In the genomic region with DNA sequence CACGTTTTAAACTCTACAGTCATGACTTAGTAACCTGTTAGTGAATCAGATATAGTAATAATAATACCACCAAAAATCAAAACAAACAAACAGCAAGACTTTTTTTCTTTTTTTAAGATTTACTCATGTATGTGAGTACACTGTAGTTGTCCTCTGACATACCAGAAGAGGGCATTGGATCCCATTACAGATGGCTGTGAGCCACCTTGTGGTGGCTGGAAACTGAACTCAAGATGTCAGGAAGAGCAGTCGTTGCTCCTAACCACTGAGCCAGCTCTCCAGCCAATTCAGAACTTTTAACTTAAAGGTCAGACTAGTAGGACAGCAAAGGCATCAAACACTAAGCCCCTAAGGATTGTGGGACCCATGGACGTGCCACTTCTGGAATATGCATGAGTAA, we compare ENCODE assay signal across 14 mouse cellular contexts. TPM values are rescaled to one million over a fixed set of nuclear protein-coding genes. Genes with fewer than 3 reads are reported as not detected.
DNase-seq lines count a peak whose midpoint lies in the region; ATAC-seq and TF ChIP-seq lines count a peak whose summit lies in the region.
"Had no signal": no experiment of that assay in that cellular context is flagged by ENCODE, and none has a peak within 500 bp of the region (broad histone marks: within the 10 kb centered on the region; RNA-seq: fewer than 3 reads in every experiment).

No protein-coding gene starts in this region.

- no peak overlapping the region for H3K27ac ChIP-seq in intestine, postnatal 0 days (ENCODE audit: low read depth, low read length)
- H3K27ac ChIP-seq in intestine, embryonic 16.5 days (ENCODE audit: low read length): no peak overlapping the region
- H3K27ac ChIP-seq in midbrain, postnatal 0 days (ENCODE audit: low read depth, low read length): no peak overlapping the region
- H3K27ac ChIP-seq in midbrain, embryonic 10.5 days (replicated peaks): no peak overlapping the region
- no peak overlapping the region for H3K27ac ChIP-seq in stomach, postnatal 0 days (replicated peaks)
- H3K27ac ChIP-seq: limb, embryonic 15.5 days had no signal

- peak; percentile 77 for TF ChIP-seq CTCF in intestine, postnatal 0 days (IDR thresholded peaks at IDR 0.05; ENCODE audit: low read depth)
- TF ChIP-seq CTCF in midbrain, postnatal 0 days (IDR thresholded peaks at IDR 0.05): peak; percentile 57
- TF ChIP-seq CTCF in stomach, postnatal 0 days (IDR thresholded peaks at IDR 0.05; ENCODE audit: low read depth): peak; percentile 69

- no peak for DNase-seq in midbrain, postnatal 0 days (ENCODE audit: low spot score)
- DNase-seq in midbrain, embryonic 10.5 days (ENCODE audit: low spot score): no peak
- peak; percentile 15 for DNase-seq in induced T-regulatory cell, adult 2 months (ENCODE audit: low read depth)
- DNase-seq in stomach, postnatal 0 days (ENCODE audit: low spot score): no peak
- DNase-seq in ovary, adult 18-20 months (ENCODE audit: low spot score): no peak
- DNase-seq in urinary bladder, adult 18-20 months (ENCODE audit: low spot score in 2 of 2): no peak
- DNase-seq: cerebellum, adult 8-10 months; heart, adult 18-20 months; right cerebral cortex, postnatal 4 days had no signal

- TF ChIP-seq EP300 in stomach, postnatal 0 days (optimal IDR thresholded peaks at IDR 0.05): no peak

- H3K4me1 ChIP-seq in intestine, postnatal 0 days (replicated peaks; ENCODE audit: control insufficient read depth, insufficient read depth, low read length): no peaks in the 10 kb centered on the region
- H3K4me1 ChIP-seq in intestine, embryonic 16.5 days (ENCODE audit: control insufficient read depth, insufficient read depth, low read length): 0 out of 2 replicates have a peak, but pooled peaks cover 6% of the 10 kb centered on the region
- no peaks in the 10 kb centered on the region for H3K4me1 ChIP-seq in midbrain, postnatal 0 days (ENCODE audit: insufficient read depth, low read length)
- H3K4me1 ChIP-seq in midbrain, embryonic 10.5 days: no peaks in the 10 kb centered on the region
- H3K4me1 ChIP-seq in stomach, postnatal 0 days (replicated peaks; ENCODE audit: control insufficient read depth, insufficient read depth): no peaks in the 10 kb centered on the region
- H3K4me1 ChIP-seq: limb, embryonic 15.5 days had no signal

- H3K9ac ChIP-seq in intestine, postnatal 0 days (ENCODE audit: low read depth, low read length): no peak overlapping the region
- no peak overlapping the region for H3K9ac ChIP-seq in intestine, embryonic 16.5 days (ENCODE audit: low read depth, low read length)
- H3K9ac ChIP-seq in midbrain, postnatal 0 days (replicated peaks; ENCODE audit: low read length, poor library complexity, severe bottlenecking): no peak overlapping the region
- H3K9ac ChIP-seq in stomach, postnatal 0 days (ENCODE audit: low read length): no peak overlapping the region
- H3K9ac ChIP-seq: limb, embryonic 15.5 days had no signal

- WGBS in intestine, postnatal 0 days: 74% methylated on average over 3 of the region's 3 CpGs
- 77% methylated on average over 3 of the region's 3 CpGs for WGBS in intestine, embryonic 16.5 days
- WGBS in midbrain, postnatal 0 days: 83% methylated on average over 3 of the region's 3 CpGs
- WGBS in midbrain, embryonic 10.5 days: 85% methylated on average over 3 of the region's 3 CpGs
- WGBS in stomach, postnatal 0 days: 73% methylated on average over 3 of the region's 3 CpGs

- no peaks in the 10 kb centered on the region for H3K9me3 ChIP-seq in intestine, postnatal 0 days (ENCODE audit: control insufficient read depth)
- no peaks in the 10 kb centered on the region for H3K9me3 ChIP-seq in intestine, embryonic 16.5 days (ENCODE audit: control insufficient read depth, low read length)
- H3K9me3 ChIP-seq in midbrain, postnatal 0 days (ENCODE audit: low read length): no peaks in the 10 kb centered on the region
- H3K9me3 ChIP-seq in midbrain, embryonic 10.5 days (replicated peaks): no peaks in the 10 kb centered on the region
- H3K9me3 ChIP-seq in stomach, postnatal 0 days (ENCODE audit: control insufficient read depth, low read length): no peaks in the 10 kb centered on the region
- H3K9me3 ChIP-seq: limb, embryonic 15.5 days had no signal

- peaks cover 24% of the 10 kb centered on the region for H3K36me3 ChIP-seq in intestine, postnatal 0 days (ENCODE audit: control insufficient read depth, insufficient read depth)
- H3K36me3 ChIP-seq in intestine, embryonic 16.5 days (ENCODE audit: control insufficient read depth, insufficient read depth, low read length): peaks cover 8% of the 10 kb centered on the region; the same call in 1 of the 2 replicates
- no peaks in the 10 kb centered on the region for H3K36me3 ChIP-seq in midbrain, postnatal 0 days (ENCODE audit: insufficient read depth, low read length)
- H3K36me3 ChIP-seq in midbrain, embryonic 10.5 days: peaks cover 100% of the 10 kb centered on the region
- H3K36me3 ChIP-seq in stomach, postnatal 0 days (ENCODE audit: control insufficient read depth, insufficient read depth, low read length): 0 out of 2 replicates have a peak, but pooled peaks cover 3% of the 10 kb centered on the region

- H3K27me3 ChIP-seq in intestine, postnatal 0 days (replicated peaks; ENCODE audit: control insufficient read depth, insufficient read depth, low read length): no peaks in the 10 kb centered on the region
- no peaks in the 10 kb centered on the region for H3K27me3 ChIP-seq in intestine, embryonic 16.5 days (replicated peaks; ENCODE audit: control insufficient read depth, insufficient read depth, low read length)
- no peaks in the 10 kb centered on the region for H3K27me3 ChIP-seq in midbrain, postnatal 0 days (ENCODE audit: insufficient read depth, low read length)
- no peaks in the 10 kb centered on the region for H3K27me3 ChIP-seq in midbrain, embryonic 10.5 days (ENCODE audit: low read depth, poor library complexity, severe bottlenecking)
- no peaks in the 10 kb centered on the region for H3K27me3 ChIP-seq in stomach, postnatal 0 days (ENCODE audit: control insufficient read depth, insufficient read depth, low read length)
- H3K27me3 ChIP-seq: limb, embryonic 15.5 days had no signal

- H3K4me2 ChIP-seq in intestine, postnatal 0 days (replicated peaks; ENCODE audit: low read depth): no peak overlapping the region
- no peak overlapping the region for H3K4me2 ChIP-seq in intestine, embryonic 16.5 days (ENCODE audit: low read depth, low read length)
- no peak overlapping the region for H3K4me2 ChIP-seq in midbrain, postnatal 0 days (ENCODE audit: low read depth, low read length, poor library complexity, severe bottlenecking)
- H3K4me2 ChIP-seq in stomach, postnatal 0 days (replicated peaks; ENCODE audit: low read depth): no peak overlapping the region
- H3K4me2 ChIP-seq: limb, embryonic 15.5 days had no signal

- no peak overlapping the region for H3K4me3 ChIP-seq in intestine, postnatal 0 days (ENCODE audit: low read depth, low read length)
- H3K4me3 ChIP-seq in intestine, embryonic 16.5 days (ENCODE audit: low read length): no peak overlapping the region
- no peak overlapping the region for H3K4me3 ChIP-seq in midbrain, postnatal 0 days (ENCODE audit: low read depth, low read length)
- no peak overlapping the region for H3K4me3 ChIP-seq in midbrain, embryonic 10.5 days
- H3K4me3 ChIP-seq in stomach, postnatal 0 days (ENCODE audit: low read depth, low read length): no peak overlapping the region
- H3K4me3 ChIP-seq: limb, embryonic 15.5 days had no signal

- ATAC-seq in intestine, postnatal 0 days: no peak
- ATAC-seq in intestine, embryonic 16.5 days: no peak
- no peak for ATAC-seq in midbrain, postnatal 0 days (ENCODE audit: low FRiP score)
- no peak for ATAC-seq in stomach, postnatal 0 days (ENCODE audit: low FRiP score, low TSS enrichment)

RNA-seq across cellular contexts. Expression of a gene that starts 13.7 kb away (rescaled TPM):
- 9.2 and 9.3 TPM in 2 replicates for polyA plus RNA-seq in intestine, postnatal 0 days (2015; fragmentation: Nextera tagmentation; extraction: Ambion mirVana)
- 28.4 and 30.0 TPM in 2 replicates for polyA plus RNA-seq in intestine, embryonic 16.5 days (2015; fragmentation: Nextera tagmentation; extraction: Ambion mirVana)
- 0.94 and 5.0 TPM in 2 replicates for total RNA-seq in midbrain, postnatal 0 days (2014; rRNA removed)
- polyA plus RNA-seq in midbrain, postnatal 0 days (2015; fragmentation: Nextera tagmentation; extraction: Ambion mirVana): 1.2 and 1.3 TPM in 2 replicates
- polyA plus RNA-seq in midbrain, embryonic 10.5 days (2016; fragmentation: Nextera tagmentation; extraction: Ambion mirVana): 58.9 and 69.2 TPM in 2 replicates
- 6.1 and 6.8 TPM in 2 replicates for polyA plus RNA-seq in stomach, postnatal 0 days (2015; fragmentation: Nextera tagmentation; extraction: Ambion mirVana)

RNA-seq across cellular contexts. Expression of a gene that starts 23.0 kb away (rescaled TPM):
- not detected in 2 replicates for polyA plus RNA-seq in intestine, postnatal 0 days (2015; fragmentation: Nextera tagmentation; extraction: Ambion mirVana)
- not detected in 2 replicates for polyA plus RNA-seq in intestine, embryonic 16.5 days (2015; fragmentation: Nextera tagmentation; extraction: Ambion mirVana)
- 0.33 and 2.6 TPM in 2 replicates for total RNA-seq in midbrain, postnatal 0 days (2014; rRNA removed)
- polyA plus RNA-seq in midbrain, postnatal 0 days (2015; fragmentation: Nextera tagmentation; extraction: Ambion mirVana): 0.69 and 1.6 TPM in 2 replicates
- polyA plus RNA-seq in midbrain, embryonic 10.5 days (2016; fragmentation: Nextera tagmentation; extraction: Ambion mirVana): not detected in 2 replicates
- polyA plus RNA-seq in stomach, postnatal 0 days (2015; fragmentation: Nextera tagmentation; extraction: Ambion mirVana): not detected in 2 replicates
- polyA plus RNA-seq: intestine, embryonic 14.5 days; stomach, embryonic 14.5 days had no signal
